Mouse (Mus musculus) retina, embryonic 14.5 days (tissue): ENCODE measurements at regions not wholly inside any gene's neighbourhood (a gene's known extent, or its start where the extent isn't known, plus 50 kb on each side); places are given as distances from the start of the nearest gene placed in this dataset.

ENCODE experiments used
- DNase-seq: peaks from one replicate; pipeline ENCODE4 v3.0.0-alpha.2; 2015; ENCODE audit warnings: low spot score

DNA sequence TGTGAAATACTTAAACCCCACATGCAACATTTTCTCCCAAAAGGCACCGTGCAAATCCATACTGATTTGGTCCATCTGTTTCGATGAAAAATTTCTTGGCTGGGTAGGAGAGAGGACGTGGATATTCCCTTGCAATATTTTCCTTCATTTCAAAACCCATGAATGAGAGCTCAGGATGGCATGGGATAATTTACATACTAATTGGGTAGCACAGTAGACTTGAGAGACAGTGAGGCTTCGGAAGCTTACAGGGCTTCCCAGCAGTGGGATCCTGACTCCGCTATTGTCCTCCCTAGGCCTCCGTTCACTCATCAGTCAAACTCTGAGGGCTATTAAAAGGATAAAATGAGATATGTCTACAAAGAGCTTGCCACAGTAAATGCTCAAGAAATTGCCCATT is 59.8 kb downstream of the Sox3 start:
- DNase-seq = no peak

DNA sequence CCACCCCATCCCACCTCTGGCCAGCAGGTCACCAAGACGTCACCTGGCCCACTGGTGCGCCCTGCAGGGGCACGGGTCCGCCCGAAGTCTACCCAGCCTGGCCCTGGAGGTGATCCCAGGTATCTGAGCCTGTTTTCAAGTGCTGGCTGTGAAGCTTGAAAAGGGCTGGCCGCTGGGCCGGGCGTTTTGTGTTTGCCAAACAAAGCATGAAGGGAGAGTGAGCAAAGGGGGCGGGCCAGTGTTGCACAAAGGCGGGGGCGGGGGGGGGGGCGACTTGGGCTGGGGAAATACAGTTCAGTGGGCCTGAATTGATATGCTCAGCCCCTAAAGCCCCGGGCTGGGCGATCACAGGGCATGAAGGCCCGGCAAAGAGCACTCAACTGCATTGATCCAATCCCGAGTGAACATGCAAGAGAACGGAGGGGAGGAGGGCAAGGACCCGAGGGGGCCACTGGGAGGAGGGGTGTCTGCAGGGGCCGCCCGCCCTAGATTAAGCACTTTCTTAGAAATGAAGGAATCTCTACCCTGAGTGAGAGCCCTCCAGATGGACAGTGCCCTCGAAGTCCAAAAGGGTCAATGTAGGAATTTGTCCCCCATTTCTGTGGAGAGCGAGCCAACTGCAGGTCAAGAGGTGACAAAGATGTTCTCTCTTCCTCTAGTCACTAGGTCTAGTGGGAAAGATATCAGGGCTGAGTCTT is 61.8 kb downstream of the Sox3 start:
- peak; percentile 61 for DNase-seq

DNA sequence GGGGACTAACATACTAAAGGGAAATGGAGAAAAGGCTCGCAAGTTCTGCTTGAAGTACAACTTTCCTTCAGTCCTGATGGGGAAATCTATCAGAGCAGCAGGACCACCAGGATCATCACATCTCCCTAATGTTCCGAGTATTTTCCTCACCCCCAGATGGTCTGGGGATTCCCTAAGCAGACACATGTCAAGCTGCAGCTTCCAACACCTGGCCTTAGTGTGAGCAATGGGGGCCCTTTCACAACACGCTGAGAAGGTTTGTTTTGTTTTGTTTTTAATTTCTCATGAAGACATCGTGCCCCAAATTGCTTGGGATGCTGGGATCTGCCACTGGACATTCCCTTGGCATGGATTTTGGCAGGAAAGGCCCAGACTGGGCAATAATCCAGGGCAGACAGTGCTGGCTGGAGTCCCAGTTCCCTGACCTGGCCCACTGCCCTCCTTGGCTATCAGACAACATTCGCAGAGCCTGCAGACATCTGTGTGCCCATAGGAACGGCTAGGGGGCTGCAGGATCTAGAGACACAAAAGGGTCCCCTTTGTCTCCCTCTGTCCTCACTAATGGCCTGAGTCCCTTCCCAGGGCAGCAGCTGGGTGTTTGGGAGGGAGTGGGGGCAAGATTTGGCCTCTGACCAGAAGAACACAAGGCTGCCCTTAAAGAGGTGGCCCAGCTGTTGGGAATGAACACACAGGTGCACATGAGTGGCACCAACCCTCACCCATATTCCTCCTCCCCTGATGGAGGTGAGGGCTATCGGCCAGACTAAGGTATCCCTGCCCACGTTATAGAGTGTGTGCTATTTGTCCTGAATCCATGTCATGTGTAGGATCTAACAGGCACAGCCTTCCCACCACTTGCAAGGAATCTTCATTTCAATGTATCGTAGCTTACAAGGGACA is 67.8 kb downstream of the Sox3 start:
- DNase-seq = no peak

DNA sequence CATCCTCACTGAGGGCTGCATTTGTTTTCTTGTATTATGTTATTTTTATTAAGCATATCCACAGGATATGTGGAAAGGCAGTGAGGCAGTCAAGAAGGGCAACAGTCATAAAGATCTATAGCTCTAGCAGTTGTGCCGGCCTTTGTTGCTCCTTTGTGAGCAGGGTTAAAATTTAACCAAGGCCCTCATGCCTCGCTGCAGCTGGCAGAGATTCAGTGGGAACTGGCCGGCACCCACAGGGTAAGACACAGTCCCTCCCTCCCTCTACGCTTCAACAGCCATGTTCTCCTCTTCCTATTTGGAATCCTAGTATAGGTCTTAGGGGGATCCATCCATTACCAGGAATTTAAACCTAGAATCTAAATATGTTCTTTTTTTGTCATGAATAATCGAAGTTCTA is 94.7 kb downstream of the Sox3 start:
- DNase-seq = no peak

DNA sequence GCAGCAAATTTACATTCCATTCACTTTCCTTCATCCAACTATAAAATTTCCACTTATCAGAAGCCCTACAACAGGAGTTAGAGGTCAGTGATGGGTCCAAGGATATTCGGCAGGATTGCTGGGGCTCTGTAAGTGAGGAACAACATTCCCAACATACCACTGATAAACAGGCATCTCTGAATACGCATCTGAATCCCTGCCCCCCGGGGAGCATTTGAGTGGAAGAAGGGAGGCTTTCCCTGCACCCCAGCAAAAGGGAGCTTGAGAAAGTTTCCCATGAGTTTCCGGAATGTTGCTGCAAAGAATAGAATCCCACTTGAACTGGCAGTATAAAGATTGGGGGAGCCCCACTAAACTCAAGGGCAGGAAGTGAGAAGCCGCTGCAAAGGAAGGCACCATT is 112.5 kb downstream of the Sox3 start:
- no peak for DNase-seq

DNA sequence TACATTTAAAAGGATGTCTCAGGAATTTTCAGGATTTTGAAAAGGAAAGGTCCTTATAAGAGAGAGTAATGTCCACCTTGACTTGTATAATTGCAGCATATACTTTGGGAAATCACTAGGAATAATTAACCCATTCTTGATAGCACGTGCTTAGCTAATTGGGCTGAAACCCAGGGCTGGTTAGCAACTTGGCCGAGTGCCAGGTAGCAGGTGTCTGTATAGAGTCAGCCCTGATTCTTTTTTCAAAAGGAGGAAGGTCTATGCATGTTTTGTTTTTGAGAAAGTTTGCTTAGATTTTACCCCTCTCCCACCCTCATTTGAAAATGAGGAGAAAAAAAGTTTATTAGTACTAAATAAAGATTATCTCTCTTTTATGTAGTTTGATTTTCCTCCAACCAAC is 113.1 kb downstream of the Sox3 start:
- DNase-seq = peak; percentile 13

DNA sequence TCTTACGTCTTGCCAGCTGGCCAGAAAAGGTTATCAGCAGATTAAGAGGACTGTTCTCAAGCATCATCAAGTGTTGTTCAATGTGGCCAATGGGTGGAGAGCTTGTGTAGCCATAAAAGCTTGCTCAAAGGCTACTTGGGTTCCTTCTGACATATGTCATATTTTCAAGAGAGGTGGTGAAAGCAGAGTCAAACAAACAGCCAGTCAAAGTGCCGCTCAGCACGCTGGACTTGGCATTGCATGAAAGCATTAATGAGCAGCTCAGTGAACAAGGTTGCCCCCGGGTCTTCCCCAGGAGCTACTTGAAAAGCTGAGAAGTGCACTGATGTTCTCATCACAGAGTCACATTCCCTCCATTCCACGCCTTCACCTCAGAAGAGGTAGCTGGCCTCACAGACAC is 119.6 kb downstream of the Sox3 start:
- no peak for DNase-seq

DNA sequence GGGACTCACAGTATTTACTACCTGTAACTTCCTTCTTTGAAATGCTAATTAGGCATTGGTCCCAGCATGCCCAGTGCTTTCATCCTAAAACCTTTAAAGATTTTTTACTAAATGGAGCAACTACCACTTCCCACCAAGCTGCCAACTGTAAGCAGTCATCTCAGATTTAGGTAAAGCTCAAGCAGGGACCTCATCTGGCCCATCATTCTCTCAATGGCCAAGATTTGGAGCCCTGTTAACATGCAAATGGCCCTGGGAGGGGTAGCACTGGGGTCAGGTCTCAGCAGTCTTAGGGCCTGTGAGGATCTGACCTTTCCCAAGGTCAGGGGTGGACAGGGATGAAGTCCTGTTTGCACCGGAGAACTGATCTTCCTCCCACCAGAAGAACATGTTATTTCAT is 120.8 kb downstream of the Sox3 start:
- no peak for DNase-seq

DNA sequence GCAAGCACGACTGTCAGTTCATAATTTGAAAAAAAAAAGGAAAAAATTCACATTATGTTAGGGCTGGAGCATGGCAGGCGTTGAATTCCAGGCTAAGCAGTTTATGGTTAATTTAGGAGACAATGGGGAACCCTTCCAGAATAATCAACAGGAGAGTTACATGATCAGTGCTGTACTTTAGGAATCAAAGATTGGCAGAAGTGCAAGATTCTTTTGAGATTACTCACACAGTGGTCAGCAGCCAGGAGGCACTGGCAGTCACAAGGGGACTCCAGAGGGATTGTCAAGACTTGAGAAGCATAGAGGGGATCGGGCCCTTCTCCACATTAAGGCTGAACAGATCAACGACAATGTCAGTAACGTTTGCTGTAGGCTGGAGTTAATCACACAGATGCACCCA is 142.8 kb downstream of the Sox3 start:
- no peak for DNase-seq

DNA sequence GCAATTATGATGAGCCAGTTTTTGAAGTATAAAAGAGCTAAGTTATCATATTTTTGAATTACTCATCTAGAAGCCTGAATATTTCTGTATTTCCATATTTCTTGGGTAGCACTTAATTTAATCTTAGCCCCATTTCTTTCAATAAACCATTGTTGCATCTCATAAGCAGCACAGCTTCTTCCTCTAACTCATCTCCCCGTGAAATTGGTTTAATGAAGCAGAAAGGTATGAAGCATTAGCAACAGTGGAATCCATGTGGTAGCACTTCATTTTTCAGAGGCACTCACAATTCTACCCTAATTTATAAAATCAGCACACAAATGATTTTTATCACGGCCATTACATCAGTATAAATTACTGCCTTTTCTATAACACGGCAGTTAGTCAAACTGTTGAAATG is 149.3 kb downstream of the Sox3 start:
- peak; percentile 71 for DNase-seq

DNA sequence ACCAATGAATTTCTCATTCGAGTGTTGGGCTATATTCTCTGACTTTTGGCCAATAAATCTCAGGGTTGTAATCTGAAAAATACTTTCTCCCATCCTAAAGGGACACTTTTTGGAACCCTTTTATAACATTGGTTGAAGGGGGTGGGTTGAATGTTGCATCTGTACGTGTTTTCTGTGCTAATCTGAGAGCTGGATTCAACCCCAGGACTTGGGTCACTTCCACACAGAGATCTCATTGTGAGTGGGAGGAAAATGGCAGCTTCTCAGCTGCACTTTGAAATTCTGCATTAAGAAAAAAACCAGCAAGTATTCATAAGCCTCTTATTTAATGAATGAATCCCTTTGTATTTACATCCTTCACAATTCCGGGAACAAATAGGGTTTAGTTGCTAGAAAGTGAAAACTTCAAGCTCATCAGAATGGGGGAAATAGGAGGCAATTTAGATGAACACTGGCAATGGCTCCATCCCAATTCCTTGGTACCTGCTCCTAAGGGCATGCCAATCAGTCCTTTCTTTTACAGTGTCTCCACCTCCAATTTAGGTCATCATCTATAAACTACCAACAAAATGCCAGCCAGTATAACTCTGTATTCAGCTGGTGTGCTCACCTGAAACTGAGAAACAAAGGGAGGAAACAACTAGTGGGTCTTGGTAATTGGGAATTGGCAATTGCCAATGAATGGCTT is 150.1 kb downstream of the Sox3 start:
- no peak for DNase-seq

DNA sequence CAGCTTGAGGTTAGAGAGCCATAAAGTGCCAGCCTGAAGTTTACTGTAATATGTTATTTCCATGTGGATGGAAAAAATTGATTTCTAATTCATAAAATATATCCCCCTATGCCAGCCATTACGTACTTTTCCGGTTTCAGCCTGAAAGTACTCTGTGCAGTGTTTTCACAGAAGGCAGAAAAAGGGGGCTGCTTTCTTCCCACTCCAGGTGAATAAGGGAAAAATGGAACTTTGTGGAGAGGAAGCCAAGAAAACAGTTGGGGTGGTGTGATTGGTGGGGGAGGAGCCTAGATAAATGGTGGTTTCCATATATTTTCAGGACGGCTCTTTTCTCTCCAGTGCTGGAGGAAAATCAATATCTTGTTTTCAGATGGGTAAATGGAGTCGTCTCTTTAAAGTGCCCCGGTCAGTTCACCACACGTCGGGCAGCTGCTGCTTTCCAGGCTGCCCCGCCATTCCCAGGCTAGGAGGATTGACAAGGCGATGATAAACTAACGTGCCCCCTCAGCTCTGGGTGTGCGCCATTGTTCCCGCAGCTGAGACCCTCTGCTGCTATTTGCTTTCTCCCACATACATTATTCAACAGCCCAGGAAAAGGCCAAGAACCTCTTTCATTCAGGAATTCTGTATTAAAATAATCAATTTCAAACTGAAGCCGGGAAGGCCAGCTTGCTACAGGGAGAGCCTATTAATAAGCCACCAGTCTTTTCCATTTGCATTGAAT is 127.1 kb upstream of the Atp11c start:
- DNase-seq = no peak

DNA sequence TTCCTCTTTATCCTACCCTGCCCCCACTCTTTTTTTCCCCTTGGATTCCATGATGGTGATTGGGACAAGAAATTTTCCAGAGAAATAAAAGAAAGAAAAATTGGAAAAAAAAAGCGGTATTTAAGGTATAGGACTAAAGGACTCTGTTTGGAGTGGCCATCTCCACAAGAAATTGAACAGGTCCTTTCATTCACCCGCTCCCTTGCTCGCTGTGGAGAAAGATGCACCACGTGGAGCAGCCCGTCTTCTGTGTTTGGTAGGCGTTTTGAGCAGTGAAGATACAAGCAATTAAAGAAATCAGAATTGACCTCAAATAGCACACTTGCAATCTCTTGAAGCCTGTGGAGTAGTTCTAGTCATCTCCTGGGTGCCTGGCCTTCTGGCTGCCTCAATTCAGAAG is 126.3 kb upstream of the Atp11c start:
- DNase-seq = no peak

DNA sequence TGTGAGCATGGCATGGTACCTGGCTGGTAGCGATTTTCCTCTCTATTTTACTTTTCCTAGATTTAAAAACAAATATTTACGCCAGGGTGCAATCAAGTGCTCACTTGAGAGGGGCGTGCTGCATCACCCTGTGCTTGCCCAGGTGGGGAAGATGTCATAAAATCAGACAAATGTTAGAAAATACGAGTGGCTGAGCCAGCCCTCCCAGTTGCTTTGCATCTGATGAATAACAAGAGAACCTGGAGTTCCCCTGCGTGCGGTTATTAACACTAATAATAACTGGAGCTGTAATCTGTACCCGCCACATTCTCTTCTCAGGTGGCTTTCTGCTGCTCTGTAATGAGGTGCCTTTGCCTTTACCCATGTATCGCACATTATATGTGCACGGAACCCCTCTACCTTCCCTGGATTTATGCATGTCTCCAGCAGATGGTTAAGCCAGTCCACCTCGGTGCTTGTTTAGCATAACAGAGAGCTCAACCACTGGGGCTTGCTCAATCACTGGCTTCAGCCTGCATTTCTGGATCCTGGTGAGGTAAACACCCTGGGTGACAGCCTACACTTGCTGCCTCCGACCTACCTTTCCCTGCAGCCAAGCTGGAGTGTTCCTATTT is 125.8 kb upstream of the Atp11c start:
- no peak for DNase-seq

DNA sequence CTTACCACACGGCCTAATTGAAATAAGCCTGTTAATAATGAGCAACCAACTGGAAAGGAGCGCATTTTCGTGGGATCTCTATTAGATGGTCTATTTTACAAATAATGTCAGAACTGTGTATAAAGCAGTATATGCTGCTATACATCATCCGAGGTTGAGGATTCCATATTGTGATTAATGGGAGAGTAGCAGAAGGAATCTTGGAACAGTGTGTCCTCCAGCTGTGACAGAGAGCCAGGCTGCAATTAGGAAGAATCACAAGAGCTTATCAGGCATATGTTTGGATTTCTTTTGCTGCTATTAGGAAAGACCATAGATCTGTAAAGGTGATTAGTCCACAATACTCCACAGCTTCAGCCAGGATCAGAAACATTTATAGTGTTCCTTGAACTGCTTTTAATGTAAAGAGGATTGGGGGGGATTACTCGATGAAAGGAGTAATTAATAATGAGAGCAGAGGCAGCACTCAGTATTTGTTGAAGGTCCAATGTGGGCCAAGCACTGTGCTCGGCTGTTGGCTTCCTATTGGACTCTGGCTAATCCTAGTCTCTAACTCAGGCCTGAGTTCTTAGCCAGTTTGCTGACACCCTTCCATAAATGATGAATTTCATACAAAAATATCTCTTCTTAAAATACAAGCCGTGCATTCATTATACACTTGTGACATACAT is 88.7 kb upstream of the Atp11c start:
- peak; percentile 27 for DNase-seq

DNA sequence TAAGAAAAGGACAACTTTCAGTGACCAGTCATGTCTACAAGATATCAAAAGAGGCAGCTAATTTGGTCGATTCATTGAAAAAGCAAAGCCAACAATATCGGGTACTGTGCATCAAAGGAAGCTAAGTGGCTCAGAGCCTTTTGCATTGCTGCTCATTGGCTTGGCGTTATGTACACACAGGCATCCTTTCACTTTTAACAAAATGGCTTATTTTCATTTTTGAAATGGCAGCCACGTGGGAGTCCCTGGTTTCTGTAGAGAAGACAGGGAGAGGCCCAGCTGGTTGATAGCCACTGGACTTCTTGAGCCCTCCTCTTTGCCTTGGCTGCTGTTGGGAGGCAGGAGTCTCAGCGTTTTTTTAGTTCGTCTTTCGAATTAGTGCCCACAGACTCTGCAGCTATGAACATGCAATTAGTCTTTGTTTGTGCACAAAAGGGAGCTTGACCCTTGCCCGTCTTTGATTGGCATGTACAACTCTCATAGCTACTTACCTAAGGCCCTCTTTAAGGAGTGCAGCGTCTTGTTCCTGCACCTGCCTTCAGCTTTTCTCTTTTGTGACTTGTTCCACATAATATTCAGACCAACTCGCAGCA is 52.3 kb upstream of the Atp11c start:
- peak; percentile 44 for DNase-seq
